Mouse (Mus musculus): ENCODE measurements around the gene Tsg101.
"Not testable (repeated sequence)": the region's sequence is repeated elsewhere in the genome, so short reads cannot be mapped to it uniquely, and the experiment has no call there.

Tsg101 gene

GRCm38 (mm10) chr7:46919551-46920176, at the start of gene Tsg101:
TSS of gene Tsg101 (minus strand) at chr7:46919969.
- peak; percentile 95 for DNase-seq

- peak; percentile 10 for DNase-seq
These were observed 44.3 kb upstream of the Tsg101 start for GRCm38 (mm10) chr7:46964070-46964469.

- DNase-seq = peak; percentile 89
These were observed 43.2 kb upstream of the Tsg101 start for GRCm38 (mm10) chr7:46962806-46963618.

- DNase-seq = peak; percentile 13
These were observed 42.4 kb upstream of the Tsg101 start for GRCm38 (mm10) chr7:46962132-46962531.

GRCm38 (mm10) chr7:46960991-46961390, 41.2 kb upstream of the Tsg101 start:
- no peak for DNase-seq

GRCm38 (mm10) chr7:46958853-46959252, 39.1 kb upstream of the Tsg101 start:
- peak; percentile 9 for DNase-seq

- DNase-seq = peak; percentile 97
These were observed 38.3 kb upstream of the Tsg101 start, which contains the start of gene Uevld for GRCm38 (mm10) chr7:46957831-46958691. TSS of gene Uevld (minus strand) at chr7:46958527.

GRCm38 (mm10) chr7:46935847-46936246, 16.1 kb upstream of the Tsg101 start:
- peak; percentile 61 for DNase-seq

- no peak for DNase-seq
These were observed 15.0 kb upstream of the Tsg101 start for GRCm38 (mm10) chr7:46934788-46935187.

GRCm38 (mm10) chr7:46931370-46931769, 11.6 kb upstream of the Tsg101 start:
- DNase-seq = no peak

GRCm38 (mm10) chr7:46928291-46928690, 8.5 kb upstream of the Tsg101 start:
- peak; percentile 17 for DNase-seq

- no peak for DNase-seq
These were observed 2.3 kb upstream of the Tsg101 start for GRCm38 (mm10) chr7:46922075-46922474.

GRCm38 (mm10) chr7:46918678-46919371, 944 bp downstream of the Tsg101 start:
- peak; percentile 26 for DNase-seq

GRCm38 (mm10) chr7:46916376-46916775, 3.4 kb downstream of the Tsg101 start:
- DNase-seq = peak; percentile 12

- no peak for DNase-seq
These were observed 8.5 kb downstream of the Tsg101 start for GRCm38 (mm10) chr7:46911250-46911649.

- no peak for DNase-seq
These were observed 20.4 kb downstream of the Tsg101 start for GRCm38 (mm10) chr7:46899343-46899742.

GRCm38 (mm10) chr7:46895511-46895910, 24.3 kb downstream of the Tsg101 start:
- peak; percentile 5 for DNase-seq

- no peak for DNase-seq
These were observed 36.5 kb downstream of the Tsg101 start for GRCm38 (mm10) chr7:46883304-46883703.

- not testable (repeated sequence) for DNase-seq
These were observed 37.8 kb downstream of the Tsg101 start for GRCm38 (mm10) chr7:46881941-46882340.

GRCm38 (mm10) chr7:46880992-46881391, 38.8 kb downstream of the Tsg101 start:
- no peak for DNase-seq

GRCm38 (mm10) chr7:46879851-46880250, 39.9 kb downstream of the Tsg101 start:
- no peak for DNase-seq

GRCm38 (mm10) chr7:46877255-46877654, 42.5 kb downstream of the Tsg101 start:
- no peak for DNase-seq

Data from lung, postnatal 36 days (tissue).